Mouse (Mus musculus) layer of hippocampus, adult 18-20 months (tissue): ENCODE measurements around the gene M6pr. TPM values are rescaled to one million over a fixed set of nuclear protein-coding genes. Genes with fewer than 3 reads are reported as not detected.
A peak's percentile ranks its signal among the peaks of the same experiment; 100 is the strongest.

Experiments
- DNase-seq, 2 experiments: peaks; one replicate each; pipeline ENCODE4 v3.0.0; 2022; ENCODE audit warnings: low spot score in 2 of 2
- long read RNA-seq: library from polyadenylated mRNA; stranded (forward); transcript quantifications from one replicate; pipeline ENCODE4 v2.0.0, GENCODE M21; 2021
- total RNA-seq, 2 experiments: library from RNA; stranded (reverse); gene quantifications; 2 replicates each; pipeline ENCODE4 v1.2.3; 2021

Gene M6pr
- total RNA-seq: 10 to 100 TPM; 83.6 to 84.1 TPM
- long read RNA-seq, transcript M6pr-201 (7 exons, 2,515 nt): major isoform, 121 of 130 reads
- long read RNA-seq, partial matches to known transcripts: 4 of 130 reads
- long read RNA-seq, other reads (novel, unspliced or antisense): 2 of 130 reads

DNA sequence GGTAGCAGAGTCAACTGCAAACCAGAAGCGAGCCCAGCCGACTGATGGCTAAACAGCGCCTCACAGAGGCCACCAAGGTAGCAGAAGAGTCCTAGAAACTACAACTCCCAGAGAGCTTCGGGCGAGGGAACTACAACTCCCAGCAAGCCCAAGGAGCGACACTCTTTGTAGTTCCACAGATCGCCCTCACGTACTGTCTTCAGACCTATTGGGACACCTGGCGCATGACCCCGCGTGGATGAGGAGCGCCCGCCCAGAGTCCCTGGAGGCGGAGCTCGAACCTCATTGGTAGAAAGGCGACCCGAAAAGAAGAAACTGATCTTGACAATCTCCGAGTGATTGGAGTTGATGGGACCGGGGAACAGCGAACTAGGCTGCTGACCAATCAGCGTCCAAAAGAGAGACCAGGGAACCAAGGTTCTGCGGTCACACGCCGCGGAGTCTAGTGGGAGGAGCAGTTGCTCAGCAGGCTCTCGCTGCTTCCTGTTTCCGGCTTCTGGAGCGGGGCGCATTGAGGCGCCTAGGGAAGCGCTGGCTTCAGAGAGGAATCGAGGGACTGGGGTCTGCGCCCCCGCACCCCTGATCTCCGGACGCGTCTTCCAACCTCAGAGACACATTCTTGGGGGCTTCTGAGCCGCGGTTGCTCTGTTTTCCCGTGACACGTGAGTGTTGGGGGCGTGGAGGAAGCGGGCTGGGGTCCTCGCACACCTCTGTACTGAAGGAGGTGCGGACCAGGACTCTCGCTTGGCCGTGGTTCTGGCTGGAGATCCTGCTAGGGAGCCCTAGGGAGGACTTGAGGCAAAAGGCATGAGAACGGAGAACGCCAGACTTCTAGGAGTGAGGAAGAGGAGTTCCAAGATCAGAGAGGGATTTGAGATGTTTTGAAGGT lies at the start of gene M6pr:
Gene M6pr (plus strand): TSS at position 216 of the 889 bp plus-strand sequence.
- DNase-seq: peak; percentile 99

DNA sequence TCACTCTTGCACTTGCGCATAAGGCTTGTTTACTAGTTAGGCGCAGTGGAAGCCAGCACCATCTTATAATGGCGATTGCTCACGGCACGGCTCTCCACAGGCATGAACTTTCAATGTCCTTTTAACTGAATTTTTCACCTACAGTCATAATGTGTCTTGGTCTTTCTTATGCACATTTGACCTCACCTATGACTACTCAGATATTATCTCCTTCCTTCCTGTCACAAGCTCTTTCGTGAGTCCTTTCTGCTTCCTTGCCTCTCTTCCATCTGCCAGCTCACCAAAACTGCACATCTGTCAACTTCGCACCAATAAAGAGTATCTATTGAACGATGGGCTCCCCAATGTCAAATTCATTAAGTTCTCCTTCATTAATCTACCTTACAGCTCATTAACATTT lies 46.0 kb upstream of the M6pr start:
- DNase-seq: no peak

- DNase-seq: peak; percentile 75 to 90
Measured at GRCm38 (mm10) chr6:122268561-122268960, 40.0 kb upstream of the M6pr start.

DNA sequence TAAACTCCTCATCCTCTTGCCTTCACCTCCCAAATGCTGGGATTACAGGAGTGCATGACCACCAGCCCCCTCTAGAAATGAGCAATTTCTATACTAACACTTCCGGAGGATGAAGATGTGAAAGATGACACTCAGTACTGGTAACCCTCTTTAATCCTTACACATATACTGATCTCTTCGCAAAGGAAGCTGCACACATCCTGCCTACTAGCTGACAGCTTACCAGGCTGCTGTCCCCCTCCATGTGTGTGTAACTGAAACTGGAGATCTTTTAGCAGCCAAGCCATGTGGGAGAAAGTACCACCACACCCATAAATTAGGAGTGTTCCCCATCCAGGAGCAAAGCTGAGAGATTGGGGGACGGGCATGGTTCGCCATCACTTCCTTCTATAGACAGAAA lies 39.4 kb upstream of the M6pr start:
- DNase-seq: peak in 1 of 2 experiments; percentile 17

- DNase-seq: no peak
Measured at GRCm38 (mm10) chr6:122270152-122270551, 38.4 kb upstream of the M6pr start.

GRCm38 (mm10) chr6:122274546-122274945 lies 34.0 kb upstream of the M6pr start:
- DNase-seq: no peak

DNA sequence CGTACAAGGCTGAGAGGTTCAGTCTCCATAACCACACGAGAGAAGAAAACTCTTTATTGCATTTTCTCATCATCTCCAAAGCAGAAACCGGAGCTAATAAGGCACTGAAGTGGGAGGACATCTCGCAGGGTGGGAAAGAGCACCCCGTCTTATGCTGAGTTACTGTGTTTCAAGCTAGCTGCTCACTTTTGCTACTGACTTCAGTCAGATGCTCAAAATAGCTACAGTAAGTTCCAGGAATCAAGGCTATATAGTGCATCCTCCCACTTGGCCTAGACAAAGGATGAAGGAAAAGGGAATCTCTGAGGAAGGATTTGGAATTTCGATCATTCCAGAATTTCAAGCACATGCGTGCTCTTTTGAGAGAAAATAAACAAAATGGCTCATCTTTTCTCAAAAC lies 32.0 kb upstream of the M6pr start:
- DNase-seq: no peak

DNA sequence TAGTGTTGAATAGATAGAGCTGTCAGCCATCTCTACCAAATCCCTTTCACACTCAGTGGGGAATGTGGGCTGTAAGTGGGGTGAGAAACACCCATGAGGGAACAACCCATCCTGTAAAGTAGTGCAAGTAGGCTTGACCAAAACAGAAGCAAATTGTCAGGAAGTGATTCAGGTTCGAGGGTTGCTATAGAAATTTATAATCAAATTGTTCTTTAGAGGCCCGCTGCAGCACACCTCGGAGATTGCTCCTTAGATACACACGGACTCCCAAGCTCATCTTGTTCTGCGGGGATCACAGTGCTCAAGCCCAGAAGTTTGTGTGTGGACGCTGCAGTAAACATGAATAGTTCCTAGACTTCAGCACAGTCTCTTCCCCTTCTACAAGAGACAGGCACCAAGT lies 25.7 kb upstream of the M6pr start, which contains the start of gene Klrg1:
Gene Klrg1 (minus strand): TSS at position 101 of the 400 bp plus-strand sequence.
- DNase-seq: no peak

- no peak for DNase-seq
Measured at GRCm38 (mm10) chr6:122283429-122283828, 25.1 kb upstream of the M6pr start.

- DNase-seq: no peak
Measured at GRCm38 (mm10) chr6:122284304-122284703, 24.2 kb upstream of the M6pr start.

- no peak for DNase-seq
Measured at GRCm38 (mm10) chr6:122284823-122285222, 23.7 kb upstream of the M6pr start.

DNA sequence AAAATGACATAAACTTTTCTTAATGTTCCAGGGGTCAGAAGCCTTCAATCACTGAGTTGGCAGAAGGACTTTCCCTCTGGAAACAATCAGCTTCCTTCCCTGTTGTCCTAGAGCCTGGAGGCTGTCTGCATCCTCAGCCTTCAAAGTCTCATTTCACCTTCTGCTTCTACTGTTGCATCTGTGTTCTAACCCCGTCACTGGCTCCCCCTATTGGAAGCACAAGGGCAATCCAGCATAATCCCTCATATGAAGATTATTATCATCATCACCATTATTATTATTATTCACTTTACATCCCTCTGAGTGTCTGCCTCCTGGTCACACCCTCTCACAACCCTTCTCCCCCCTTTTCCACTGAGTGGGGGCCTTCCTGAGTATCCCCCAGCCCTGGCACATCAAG lies 20.3 kb upstream of the M6pr start:
- DNase-seq: no peak

GRCm38 (mm10) chr6:122289313-122289712 lies 19.2 kb upstream of the M6pr start:
- DNase-seq: no peak

DNA sequence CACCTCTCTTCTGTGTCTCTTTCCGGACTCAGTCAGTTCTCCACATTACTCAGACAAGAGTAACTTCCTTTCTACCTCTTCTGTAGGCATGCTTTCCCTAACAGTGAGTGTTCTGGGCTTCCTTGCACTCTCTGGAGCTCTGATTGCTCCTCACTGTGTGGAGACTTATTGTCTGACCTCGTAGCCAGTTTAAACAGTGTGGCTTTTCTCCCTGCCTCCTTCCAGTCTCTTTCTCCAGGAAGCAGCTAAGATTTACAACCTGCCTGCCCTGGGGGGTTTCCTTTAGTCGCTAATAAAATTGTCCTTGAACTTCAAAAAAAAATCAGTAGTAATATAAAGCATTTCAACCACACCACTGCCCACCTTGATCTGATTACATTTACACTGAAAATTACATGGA lies 18.3 kb upstream of the M6pr start:
- DNase-seq: no peak

DNA sequence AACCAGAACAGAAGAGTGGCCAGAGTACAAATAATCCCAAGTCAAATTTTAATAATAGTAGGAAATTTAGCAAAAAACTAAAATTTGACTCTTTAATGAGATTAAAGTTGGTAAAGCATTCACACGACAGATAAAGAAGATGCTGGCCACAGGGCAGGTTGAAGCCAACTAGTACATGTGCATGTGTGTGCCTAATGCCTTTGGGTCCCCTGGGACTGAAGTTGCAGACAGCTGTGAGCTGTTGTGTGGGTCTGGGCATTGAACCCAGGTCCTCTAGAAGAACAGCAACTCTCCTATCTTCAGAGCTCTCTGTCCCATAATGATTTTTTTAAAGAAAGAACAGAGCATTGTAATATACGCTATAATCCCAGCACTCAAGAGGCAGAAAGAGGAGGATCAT lies 17.3 kb upstream of the M6pr start:
- no peak for DNase-seq

DNA sequence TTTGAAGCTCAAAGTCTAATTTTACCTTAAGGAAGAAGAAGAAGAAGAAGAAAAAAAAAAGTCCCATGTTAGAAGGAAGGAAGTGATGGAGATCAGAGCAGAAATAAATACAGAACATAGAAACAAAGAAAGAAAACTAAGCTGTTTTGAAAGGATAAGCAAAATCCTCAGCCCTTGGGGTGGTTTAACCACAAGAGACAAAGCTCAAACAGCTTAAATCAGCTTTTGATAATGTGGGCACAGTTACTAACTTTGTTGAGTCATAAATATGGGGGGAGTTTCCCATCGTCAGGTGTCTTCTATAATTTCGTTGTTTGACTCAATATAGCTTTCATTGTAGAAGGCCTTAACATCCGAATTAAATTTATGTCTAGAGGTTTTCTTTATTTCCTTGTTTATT lies 16.8 kb upstream of the M6pr start:
- DNase-seq: no peak

GRCm38 (mm10) chr6:122292184-122292583 lies 16.3 kb upstream of the M6pr start:
- DNase-seq: no peak

GRCm38 (mm10) chr6:122293121-122293520 lies 15.4 kb upstream of the M6pr start:
- DNase-seq: no peak

DNA sequence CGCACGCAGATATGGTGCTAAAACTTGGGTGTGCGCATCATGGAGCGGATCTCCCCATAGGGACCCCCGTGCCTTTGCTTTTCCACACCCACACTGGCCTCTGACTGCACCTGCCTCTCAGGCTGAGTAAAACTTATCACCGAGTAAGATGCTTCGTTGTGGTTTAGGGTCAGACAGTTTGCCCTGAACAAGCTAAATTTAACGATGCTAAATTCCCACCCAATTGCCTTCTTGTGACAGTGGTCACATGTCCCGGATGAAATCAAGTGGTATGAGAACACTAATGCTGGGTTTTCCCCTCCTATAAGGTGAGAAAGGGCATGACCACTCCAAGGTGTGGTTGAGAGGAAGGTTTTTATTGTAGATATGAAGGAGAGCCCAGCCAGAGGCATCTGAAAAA lies 14.7 kb upstream of the M6pr start:
- no peak for DNase-seq

DNA sequence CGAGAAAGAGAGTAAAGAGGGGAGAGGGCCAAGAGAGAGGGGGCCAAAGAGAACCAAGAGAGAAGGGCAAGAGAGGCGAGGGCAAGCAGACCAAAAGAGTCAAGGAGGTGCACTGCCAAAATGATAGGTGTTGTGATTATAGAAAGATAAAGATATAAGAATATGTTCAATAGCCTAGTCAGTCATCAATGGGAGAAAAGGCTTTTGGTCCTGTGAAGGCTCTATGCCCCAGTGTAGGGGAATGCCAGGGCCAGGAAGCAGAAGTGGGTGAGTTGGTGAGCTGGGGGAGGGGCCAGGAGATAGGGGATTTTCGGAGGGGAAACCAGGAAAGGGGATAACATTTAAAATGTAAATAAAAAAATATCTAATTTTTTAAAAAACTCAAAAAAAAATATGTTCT lies 14.2 kb upstream of the M6pr start:
- no peak for DNase-seq

DNA sequence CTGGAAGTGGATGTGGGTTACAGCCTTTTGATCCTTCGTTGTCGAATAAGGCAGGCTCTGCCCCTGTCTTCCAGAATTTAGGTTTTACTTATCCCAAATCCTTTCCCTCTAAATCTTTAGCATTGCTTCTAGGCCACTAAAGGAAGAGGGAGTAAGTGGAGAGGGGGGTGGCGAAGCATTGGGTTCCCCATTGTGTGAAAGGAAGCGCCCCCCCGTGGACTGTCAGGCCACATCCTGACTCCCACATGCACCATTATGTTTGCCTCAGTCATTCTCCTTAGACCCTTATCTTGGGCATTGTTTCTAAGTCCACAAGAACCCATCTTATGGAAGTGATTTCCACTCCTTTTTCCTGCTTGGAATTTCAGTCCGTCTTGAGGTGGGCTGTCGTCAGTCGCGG lies 13.3 kb upstream of the M6pr start:
- no peak for DNase-seq

GRCm38 (mm10) chr6:122296918-122297278 lies 11.6 kb upstream of the M6pr start:
- no peak for DNase-seq
